Mouse (Mus musculus): Measurements from ENCODE around the gene Nhej1. TPM values are rescaled to one million over a fixed set of nuclear protein-coding genes. Genes with fewer than 3 reads are reported as not detected.
A peak's percentile ranks its signal among the peaks of the same experiment; 100 is the strongest.

Gene Nhej1
- polyA plus RNA-seq, 1 experiment = 6.3 TPM

DNA sequence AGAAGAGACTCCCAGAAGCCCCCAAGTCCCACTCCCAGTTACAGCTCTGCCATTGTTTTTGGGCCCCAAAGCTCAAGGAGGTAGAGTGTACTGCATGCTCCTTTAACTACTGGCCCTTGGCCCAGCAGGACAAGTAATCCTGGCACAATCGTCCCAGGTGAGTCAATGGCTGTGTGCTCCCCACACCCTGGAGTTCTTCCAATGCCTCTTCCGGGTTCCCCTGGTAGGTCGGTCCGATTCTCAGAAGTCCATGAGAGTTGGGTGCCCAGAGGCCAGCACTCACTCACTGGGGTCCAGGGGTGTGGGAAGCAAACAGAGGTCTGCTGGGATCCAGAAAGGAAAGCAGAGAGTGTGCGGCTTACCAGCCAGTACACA is 162.2 kb downstream of the Nhej1 start:
- Histone ChIP-seq H3K27ac (ENCODE audit: insufficient read depth, low read depth, low read length) (no peak overlapping the region), H3K4me1 (ENCODE audit: control insufficient read depth, insufficient read depth, low read length) (no peaks in the 10 kb centered on the region), H3K4me3 (ENCODE audit: insufficient read depth, low read length) (no peak overlapping the region)
- no peak for TF ChIP-seq CTCF (IDR thresholded peaks at IDR 0.05; ENCODE audit: low read depth, low read length)
- TF ChIP-seq POLR2A (IDR thresholded peaks at IDR 0.05; ENCODE audit: borderline replicate concordance, low read depth, low read length) = no peak

DNA sequence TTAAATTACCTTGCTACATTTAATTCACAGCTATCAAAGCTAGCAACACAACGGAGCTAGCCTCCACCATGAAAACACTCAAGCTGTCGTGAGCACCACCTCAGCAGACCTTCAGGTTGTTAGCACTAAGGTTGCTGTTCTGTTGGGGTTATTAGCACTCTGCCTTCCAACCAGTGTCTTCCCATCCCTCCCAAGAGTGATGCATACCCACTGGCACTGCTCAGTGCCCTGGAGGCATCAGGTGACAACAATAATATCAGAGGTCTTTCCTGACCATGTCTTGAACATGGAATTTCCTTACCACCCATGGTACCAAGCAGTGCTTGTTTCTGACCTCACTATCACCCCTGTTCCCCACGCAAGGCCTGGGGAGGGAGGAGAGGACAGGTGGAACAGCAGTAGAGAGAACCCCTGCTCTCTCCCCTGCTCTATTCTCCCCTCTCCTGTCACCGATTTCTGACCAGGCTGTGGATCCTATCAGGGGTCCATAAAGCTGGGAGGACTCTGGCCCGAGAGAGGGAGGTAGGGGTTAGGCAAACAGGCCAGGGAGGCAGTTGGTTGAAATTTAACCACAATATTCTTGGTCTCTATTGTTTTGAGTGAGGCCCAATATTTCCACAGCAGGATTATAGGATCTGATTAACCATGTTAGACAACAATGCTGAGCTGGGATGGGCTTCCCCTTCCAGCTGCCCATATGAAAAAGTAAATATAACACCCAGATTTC is 162.7 kb downstream of the Nhej1 start:
- Histone ChIP-seq H3K4me3 (ENCODE audit: insufficient read depth, low read length) (no peak overlapping the region), H3K27ac (ENCODE audit: insufficient read depth, low read depth, low read length) (no peak overlapping the region), H3K4me1 (ENCODE audit: control insufficient read depth, insufficient read depth, low read length) (no peaks in the 10 kb centered on the region)
- TF ChIP-seq POLR2A (IDR thresholded peaks at IDR 0.05; ENCODE audit: borderline replicate concordance, low read depth, low read length) = no peak
- no peak for TF ChIP-seq CTCF (IDR thresholded peaks at IDR 0.05; ENCODE audit: low read depth, low read length)

DNA sequence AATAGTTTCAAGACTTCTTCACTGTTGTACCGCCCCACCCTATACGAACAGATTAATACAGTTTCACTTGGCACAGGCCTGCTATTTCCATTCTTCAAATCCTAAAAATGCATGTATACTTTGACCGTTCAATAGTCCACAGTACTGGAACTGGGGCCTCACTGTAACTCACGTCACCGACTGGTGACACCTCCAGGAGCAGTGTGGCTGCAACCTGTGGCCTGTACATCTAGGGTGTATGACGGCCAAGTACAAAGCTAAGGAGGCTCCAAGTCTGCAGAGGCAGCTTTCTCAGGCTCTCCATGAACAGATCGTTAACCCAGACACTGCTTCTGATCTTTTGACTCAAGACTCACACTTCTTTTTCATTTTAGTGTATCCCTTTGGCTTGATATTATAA is 163.3 kb downstream of the Nhej1 start:
- TF ChIP-seq CTCF (IDR thresholded peaks at IDR 0.05; ENCODE audit: low read depth, low read length) = no peak
- no peak for TF ChIP-seq POLR2A (IDR thresholded peaks at IDR 0.05; ENCODE audit: borderline replicate concordance, low read depth, low read length)
- Histone ChIP-seq H3K4me3 (ENCODE audit: insufficient read depth, low read length) (no peak overlapping the region), H3K4me1 (ENCODE audit: control insufficient read depth, insufficient read depth, low read length) (no peaks in the 10 kb centered on the region), H3K27ac (ENCODE audit: insufficient read depth, low read depth, low read length) (no peak overlapping the region)

DNA sequence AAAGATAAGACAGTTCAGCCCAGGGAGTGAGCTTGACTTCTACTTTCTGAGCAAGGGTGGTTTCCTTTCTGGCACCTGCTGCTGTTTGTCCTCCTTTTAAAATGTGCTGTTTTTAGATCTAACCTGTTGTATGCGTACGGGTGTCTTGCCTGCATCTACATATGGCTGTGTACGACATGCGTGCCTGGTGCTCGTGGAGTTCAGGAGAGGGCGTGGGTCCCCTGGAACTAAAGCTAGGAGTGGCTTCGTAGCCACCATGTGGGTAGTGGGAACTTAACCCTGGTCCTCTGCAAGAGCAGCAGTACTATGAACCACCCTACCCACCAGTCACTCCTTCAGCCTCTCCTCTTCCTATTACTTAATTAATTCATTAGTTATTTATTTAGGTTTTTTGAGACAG is 164.9 kb downstream of the Nhej1 start:
- no peaks in the 10 kb centered on the region for H3K4me1 ChIP-seq (ENCODE audit: control insufficient read depth, insufficient read depth, low read length)
- TF ChIP-seq POLR2A (IDR thresholded peaks at IDR 0.05; ENCODE audit: borderline replicate concordance, low read depth, low read length) = no peak
- TF ChIP-seq CTCF (IDR thresholded peaks at IDR 0.05; ENCODE audit: low read depth, low read length) = no peak

DNA sequence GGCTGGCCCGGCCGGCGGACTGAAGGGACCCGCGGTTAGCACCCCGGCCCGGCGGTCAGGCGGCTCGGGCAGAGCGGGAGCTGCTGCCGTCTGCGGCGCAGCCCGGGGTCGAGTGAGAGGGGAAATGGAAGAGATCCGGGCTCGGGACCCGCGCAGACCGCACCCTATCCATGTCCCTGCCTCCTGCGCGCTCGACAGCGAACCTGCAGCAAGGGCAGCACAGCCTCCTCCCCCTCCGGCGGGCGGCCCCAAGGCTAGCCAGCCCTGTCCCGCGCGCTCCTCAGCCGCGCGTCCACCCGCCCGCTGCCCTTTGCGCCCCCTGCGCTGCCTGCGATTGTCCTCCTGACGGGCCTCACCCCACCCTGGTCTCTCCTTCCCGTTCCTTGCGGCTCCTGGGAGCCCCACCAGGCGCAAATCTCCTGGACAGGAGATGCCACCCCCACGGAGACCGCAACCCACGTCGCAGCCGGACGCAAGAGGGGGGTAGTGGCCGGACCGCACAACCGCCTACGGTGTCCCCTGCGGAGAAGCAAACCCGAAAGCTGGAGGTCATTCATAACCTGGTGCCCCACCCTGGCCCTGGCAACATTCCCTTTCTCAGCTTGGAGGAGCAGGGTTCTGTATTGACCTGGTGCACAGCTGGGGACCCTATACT is 173.3 kb downstream of the Nhej1 start, which contains the start of gene Ihh:
Ihh (minus strand) TSS at position 117 of the 655 bp plus-strand sequence.
- no peak within 1 kb of the TSS for H3K4me3 ChIP-seq (ENCODE audit: insufficient read depth, low read length)
- no peaks in the 10 kb centered on the region for H3K4me1 ChIP-seq (ENCODE audit: control insufficient read depth, insufficient read depth, low read length)
- H3K27ac ChIP-seq (ENCODE audit: insufficient read depth, low read depth, low read length) = no peak within 1 kb of the TSS
- TF ChIP-seq POLR2A (IDR thresholded peaks at IDR 0.05; ENCODE audit: borderline replicate concordance, low read depth, low read length) = no peak
- no peak for TF ChIP-seq CTCF (IDR thresholded peaks at IDR 0.05; ENCODE audit: low read depth, low read length)

More for the DNA sequence above, 164.9 kb downstream of the Nhej1 start:
- Histone ChIP-seq H3K4me3 (ENCODE audit: insufficient read depth, low read length) (no peak overlapping the region), H3K27ac (ENCODE audit: insufficient read depth, low read depth, low read length) (no peak overlapping the region)

DNA sequence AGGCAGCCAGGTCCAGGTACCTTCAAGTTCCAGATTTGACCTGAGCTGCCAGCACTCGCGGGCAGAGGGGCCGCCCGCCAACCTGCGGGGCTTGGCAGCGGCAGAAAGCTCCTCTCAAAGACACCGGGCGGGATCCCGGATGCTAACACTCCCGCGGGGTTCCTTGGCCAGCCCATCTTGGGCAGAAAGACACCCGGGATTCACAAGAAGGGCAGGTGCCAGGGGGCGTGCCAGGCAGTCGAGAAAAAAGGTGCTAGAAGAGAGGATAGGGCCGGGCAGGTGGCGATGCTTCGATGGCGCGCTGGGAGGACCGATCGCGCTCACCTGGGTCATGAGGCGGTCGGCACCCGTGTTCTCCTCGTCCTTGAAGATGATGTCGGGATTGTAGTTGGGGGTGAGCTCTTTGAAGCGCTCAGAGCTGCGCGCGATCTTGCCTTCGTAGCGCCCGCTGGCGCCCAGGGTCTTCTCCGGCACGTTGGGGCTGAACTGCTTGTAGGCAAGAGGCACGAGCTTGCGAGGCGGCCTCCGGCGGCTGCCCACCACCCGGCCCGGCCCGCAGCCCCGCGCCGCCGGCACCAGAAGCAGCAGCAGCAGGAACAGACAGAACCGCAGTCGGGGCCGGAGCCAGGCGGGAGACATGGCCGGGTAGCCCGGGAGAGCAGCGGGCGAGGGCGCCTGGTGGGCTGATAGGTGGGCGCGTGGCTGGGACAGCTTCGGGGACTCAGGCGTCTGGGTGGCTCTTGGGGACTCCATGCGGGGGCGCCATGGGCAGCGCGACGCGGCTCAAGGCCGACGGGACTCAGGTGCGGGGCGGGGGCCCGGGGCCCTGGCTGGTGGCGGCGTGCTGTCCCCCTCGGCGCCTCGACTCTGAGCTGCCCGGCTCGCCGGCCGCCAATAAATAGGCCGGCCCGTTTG is 174.2 kb downstream of the Nhej1 start:
- no peak for TF ChIP-seq CTCF (IDR thresholded peaks at IDR 0.05; ENCODE audit: low read depth, low read length)
- TF ChIP-seq POLR2A (IDR thresholded peaks at IDR 0.05; ENCODE audit: borderline replicate concordance, low read depth, low read length) = no peak
- H3K27ac ChIP-seq (ENCODE audit: insufficient read depth, low read depth, low read length) = no peak overlapping the region
- H3K4me1 ChIP-seq (ENCODE audit: control insufficient read depth, insufficient read depth, low read length) = no peaks in the 10 kb centered on the region
- no peak overlapping the region for H3K4me3 ChIP-seq (ENCODE audit: insufficient read depth, low read length)

DNA sequence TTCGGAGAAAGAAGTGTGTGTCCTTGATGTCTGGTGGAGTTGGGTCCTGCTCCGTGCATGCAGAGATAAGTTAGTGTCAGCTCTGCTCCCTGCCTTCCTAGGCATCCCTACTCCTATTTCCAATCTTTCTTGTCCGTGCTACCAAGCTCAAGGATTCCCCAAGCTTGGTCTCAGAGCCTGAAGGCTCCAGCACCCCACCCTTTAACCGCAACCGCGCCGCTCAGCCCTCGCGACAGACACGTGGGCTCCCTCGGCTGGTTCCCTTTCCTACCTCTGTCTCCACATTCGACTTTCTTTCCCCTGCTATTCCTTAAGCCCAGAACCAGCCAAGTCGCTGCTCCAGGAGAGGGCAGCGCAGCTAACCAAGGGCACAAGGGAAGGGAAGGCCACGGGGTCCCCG is 174.9 kb downstream of the Nhej1 start:
- Histone ChIP-seq H3K4me3 (ENCODE audit: insufficient read depth, low read length) (no peak overlapping the region), H3K27ac (ENCODE audit: insufficient read depth, low read depth, low read length) (no peak overlapping the region), H3K4me1 (ENCODE audit: control insufficient read depth, insufficient read depth, low read length) (no peaks in the 10 kb centered on the region)
- TF ChIP-seq CTCF (IDR thresholded peaks at IDR 0.05; ENCODE audit: low read depth, low read length) (no peak), POLR2A (IDR thresholded peaks at IDR 0.05; ENCODE audit: borderline replicate concordance, low read depth, low read length) (no peak)

DNA sequence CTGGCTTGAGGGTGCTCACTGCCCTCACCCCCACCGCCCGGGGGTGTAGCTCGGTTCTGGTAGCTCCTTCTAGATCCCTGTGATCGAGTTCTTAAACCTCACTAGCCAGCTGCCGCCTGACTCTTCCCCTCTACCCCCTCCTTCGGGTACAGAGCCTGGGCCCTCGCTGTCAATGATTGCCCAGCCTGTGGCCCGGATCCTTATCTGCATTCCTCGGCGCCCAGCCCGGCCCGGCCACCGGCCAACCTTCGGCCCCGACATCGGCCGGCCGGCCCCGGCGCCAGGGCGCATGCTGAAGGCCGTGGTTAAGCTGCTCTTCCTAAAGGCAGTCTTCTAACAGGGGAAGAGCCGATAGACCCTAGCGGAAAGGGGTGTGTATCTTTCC is 175.3 kb downstream of the Nhej1 start:
- Histone ChIP-seq H3K4me1 (ENCODE audit: control insufficient read depth, insufficient read depth, low read length) (no peaks in the 10 kb centered on the region), H3K27ac (ENCODE audit: insufficient read depth, low read depth, low read length) (no peak overlapping the region), H3K4me3 (ENCODE audit: insufficient read depth, low read length) (no peak overlapping the region)
- no peak for TF ChIP-seq POLR2A (IDR thresholded peaks at IDR 0.05; ENCODE audit: borderline replicate concordance, low read depth, low read length)
- TF ChIP-seq CTCF (IDR thresholded peaks at IDR 0.05; ENCODE audit: low read depth, low read length) = no peak

DNA sequence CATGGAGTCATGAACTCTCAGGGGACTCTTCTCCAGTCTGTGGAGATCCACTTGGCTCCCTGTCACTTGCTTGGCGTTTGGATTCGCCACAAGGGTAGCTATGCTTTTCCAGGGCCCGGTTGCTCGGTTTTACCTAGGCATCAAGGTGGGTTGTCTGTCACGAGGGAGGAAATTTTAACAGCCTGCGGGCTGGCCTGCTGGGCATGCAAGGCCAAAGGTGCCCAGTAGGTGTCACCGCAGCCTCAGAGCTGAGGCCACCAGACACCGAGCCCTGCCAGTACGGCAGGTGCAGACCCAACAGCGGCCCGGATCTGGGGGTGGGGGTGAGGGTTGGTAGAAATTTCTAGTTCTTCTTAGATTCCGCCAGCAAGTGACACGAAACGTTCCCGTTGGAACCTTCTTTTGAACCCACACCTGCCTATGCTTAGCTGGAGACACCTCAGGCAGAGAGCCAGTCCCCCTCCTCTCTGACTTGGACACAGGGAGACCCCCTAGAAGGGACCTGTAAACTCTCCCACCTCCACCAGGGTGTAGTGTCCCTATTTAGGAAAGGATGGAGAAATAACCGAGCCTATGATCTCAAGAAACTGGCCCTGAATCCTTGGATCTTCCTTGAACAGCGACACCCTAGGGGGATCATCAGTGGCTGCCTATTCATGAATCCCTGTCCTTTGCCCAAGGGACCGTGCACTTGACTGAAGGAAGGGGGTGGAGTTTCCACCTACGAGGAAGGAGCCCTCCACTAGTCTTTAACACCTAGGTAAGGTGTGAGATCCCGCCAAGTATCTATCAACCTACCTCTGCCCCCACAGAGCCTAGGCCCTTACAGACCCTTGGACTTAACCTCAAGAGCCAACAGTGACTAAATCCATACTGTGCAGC is 176.0 kb downstream of the Nhej1 start:
- Histone ChIP-seq H3K27ac (ENCODE audit: insufficient read depth, low read depth, low read length) (no peak overlapping the region), H3K4me1 (ENCODE audit: control insufficient read depth, insufficient read depth, low read length) (no peaks in the 10 kb centered on the region), H3K4me3 (ENCODE audit: insufficient read depth, low read length) (no peak overlapping the region)
- TF ChIP-seq CTCF (IDR thresholded peaks at IDR 0.05; ENCODE audit: low read depth, low read length) (peak; percentile 33; the same call in 1 of the 2 replicates), POLR2A (IDR thresholded peaks at IDR 0.05; ENCODE audit: borderline replicate concordance, low read depth, low read length) (no peak)

Data from bone marrow macrophage, adult 2 months (primary cell).